Mouse (Mus musculus) G1E (cell line): Measurements from ENCODE around the gene Fer1l5.

Experiments
- CTCF ChIP-seq: IDR thresholded peaks from 2 replicates; pipeline ENCODE4 v1.5.1; 2012; ENCODE audit warnings: low read depth, low read length, inconsistent platforms, mixed read lengths
- GATA2 ChIP-seq: IDR thresholded peaks from 2 replicates; pipeline ENCODE4 v1.6.1; 2012; ENCODE audit warnings: low read depth, low read length, inconsistent platforms, borderline replicate concordance

DNA sequence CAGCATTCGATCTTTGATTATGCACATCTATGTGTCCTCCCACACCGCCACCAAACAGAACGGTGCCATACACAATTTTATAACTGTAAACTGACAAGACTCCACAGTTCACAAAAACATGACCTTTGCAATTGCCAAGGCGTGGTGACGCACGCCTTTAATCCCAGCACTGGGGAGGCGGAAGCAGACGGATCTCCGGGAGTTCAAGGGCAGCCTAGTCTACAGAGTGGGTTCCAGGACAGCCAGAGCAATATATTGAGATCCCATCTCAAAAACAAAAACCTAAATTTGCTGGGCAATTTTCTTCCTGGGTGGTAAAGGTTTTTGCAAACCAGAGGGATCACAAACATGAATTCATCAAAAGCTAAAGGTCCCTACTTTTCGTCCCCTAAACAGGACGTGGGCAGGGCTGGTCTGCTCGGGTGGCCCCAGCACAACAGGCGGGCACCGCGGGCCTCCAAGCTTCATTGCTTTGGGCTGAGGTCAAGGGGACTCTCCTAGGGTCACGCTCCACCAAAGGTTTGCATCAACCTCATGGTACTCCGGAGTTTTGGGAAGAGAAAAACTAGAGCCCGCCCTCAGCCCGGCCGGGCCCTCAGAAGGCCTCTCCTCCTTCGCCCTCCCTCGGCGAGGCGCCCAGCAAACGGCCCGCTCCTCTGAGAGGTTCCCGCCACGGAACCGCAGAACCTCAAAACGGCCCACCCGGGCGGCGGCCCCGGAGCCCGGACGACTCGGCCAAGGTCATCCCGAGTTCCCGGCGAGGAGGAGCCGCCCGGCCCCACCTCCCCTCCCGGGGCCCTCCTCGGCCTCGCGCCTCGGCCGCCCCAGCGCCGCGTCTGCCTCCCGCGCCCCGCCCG lies 3.8 kb upstream of the Fer1l5 start:
- TF ChIP-seq CTCF: no peak
- TF ChIP-seq GATA2: no peak
